Mouse (Mus musculus) kidney, postnatal 10 days (tissue): ENCODE data around the gene Psip1.
"Not testable (repeated sequence)": the region's sequence is repeated elsewhere in the genome, so short reads cannot be mapped to it uniquely, and the experiment has no call there.

Experiments
- DNase-seq: peaks from one replicate; pipeline ENCODE4 v3.0.0; 2021; ENCODE audit warnings: mixed read lengths

The Psip1 gene

DNA sequence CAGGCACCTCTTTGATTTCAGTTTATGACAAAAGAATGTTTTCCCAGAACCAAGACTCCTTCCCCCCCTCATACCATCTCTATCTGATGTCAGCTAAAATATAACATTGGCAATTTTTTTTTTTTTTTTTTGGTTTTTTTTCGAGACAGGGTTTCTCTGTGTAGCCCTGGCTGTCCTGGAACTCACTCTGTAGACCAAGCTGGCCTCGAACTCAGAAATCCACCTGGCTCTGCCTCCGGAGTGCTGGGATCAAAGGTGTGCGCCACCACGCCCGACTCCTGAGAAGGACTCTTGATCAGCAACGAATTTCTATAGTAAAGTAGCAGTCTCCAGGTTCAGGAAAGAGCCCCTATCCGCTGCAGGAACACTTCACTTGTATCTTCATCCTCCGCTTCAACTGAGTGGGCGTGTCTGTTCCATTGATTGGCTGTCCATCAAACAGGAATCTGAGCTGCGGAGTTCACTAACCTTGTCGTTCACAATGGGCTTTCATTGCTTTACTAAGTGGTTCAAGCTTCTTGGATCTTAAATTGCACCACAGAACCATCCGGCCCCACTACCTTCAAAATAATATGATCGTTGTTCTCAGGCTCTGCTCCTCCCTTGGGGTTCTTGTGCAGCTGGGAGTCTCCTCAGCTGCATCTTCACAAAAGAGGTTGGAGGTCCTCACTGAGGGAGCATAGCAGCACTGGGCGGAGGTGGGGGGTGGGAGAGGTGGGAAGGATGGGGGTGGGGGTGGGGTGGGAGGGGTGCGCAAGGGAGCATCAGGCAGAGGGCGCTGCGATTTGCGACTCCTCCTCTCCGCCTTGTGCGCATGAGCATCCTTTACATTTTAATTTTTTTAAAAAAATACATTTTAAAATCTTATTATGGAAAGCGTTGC is 14.1 kb upstream of the Psip1 start:
- DNase-seq = no peak

DNA sequence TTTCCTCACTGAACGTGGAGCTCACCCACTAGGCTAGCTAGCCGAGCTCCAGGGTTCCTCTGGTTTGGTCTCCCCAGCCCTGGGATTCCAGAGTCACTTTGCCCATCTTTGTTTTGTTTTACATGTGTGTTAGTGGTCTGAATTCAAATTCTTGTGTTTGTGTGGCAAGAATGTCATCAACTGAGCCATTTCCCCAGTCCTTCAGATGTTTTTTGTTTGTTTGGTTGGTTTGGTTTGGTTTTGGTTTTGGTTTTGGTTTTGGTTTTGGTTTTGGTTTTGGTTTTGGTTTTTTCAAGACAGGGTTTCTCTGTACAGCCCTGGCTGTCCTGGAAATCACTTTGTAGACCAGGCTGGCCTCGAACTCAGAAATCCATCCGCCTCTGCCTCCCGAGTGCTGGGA is 10.8 kb upstream of the Psip1 start:
- not testable (repeated sequence) for DNase-seq

DNA sequence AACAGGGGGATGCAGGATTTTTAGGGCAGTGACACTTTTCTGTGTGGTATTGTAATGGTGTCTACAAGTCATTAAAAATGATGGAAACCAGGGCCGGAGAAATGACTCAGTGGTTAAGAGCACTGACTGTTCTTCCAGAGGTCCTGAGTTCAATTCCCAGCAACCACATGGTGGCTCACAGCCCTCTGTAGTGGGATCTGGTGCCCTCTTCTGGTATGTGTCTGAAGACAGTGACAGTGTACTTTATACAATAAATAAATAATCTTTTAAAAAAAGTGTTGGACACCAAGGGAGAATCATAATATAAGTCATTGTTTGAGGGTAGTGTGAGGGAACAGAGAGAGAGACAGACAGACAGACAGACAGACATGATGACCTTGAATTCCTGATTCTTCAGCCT is 6.9 kb upstream of the Psip1 start:
- DNase-seq = no peak

DNA sequence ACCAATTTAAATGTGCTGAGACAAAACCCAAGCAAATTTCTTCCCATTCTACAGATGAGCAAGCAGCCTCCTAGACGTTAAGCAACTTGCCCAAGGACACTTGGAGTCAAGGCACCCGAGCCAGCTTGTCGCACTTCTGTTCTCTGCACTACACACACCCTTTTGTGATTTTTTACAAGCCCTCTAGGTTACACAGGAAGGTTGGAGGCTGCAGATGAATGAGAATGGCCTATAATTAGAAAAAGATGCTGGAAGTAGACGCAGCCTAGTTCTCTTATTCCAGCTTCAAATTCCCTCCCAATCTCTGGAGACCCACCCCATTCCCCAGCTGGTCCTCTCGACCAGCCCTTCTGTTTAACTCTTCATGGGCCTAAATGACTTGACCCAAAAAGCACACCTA is 2.9 kb upstream of the Psip1 start:
- DNase-seq = no peak

DNA sequence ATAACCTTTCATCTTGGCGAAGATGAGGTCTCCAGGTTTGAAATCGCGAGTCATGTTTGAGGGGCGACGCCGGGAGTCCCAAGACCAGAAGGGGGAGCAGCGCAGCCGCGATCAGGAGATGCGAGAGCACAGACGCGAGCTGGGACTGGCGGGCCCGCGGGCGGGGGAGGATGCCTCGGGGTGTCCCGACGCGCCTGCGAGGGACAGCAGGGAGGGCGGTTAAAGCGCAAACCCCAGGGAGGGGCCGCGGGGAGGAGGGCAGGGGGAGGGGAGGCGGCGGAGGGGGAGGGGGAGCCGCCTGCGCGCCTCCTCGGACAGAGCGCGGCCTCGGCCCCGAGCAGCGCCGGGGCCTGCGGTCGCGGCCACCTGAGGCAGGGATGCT is 533 bp downstream of the Psip1 start:
- DNase-seq = peak; percentile 91

DNA sequence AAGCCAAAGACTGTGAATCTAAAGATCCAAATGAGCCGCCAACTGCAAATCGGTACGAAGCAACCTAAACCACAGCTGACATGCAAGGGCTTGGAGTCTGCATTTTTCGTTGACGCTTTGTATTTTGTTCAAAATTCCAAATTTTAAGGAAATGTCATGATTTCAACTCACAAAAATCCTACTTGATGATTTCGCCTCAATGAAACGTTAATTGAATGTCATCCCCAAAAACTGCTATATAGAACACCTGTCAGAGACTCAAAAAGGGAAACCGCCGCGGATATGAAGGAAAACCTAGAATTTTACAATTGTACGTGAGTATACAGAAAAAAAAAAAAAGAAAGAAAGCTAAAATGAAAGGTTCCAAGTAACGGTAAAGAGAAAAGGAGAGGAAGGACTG is 1.0 kb downstream of the Psip1 start:
- DNase-seq = no peak

DNA sequence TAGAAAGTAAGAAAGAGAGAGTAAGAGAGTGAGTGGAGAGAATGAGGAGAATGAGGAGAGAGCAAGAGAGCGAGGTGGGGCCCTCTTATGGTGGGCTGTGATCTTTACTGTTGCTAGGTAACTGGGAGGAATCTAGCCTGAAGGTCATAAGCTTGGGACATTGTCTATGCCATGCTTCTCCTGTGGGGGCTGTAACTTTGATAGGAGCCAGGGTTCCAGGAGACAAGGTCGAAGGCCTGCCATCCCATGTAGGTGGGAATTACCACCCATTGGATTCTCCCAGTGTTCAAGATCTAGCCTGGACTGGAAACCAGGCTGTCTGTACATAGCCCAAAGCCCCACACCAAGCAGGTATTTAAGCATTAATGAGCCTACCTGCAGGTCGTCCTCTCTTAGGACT is 18.1 kb downstream of the Psip1 start:
- DNase-seq = no peak

DNA sequence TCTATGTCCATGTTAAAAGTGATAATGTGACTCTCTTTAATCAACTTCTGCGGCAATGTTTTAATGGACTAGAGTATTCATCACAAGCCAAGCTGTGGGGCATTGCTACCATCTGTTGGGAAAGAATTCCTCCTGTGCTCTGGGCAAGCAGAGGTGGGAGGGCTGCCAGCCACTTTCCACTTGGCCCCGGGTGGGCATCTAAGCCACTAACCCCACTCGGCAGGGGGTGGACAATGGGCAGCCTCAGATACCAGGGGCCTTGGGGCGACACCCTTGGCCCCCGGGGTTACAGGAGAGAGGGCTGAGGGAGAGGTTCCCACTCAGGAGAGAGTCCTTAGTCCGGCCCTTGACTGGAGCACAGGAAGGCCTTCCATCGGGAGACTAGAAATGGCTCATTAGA is 18.6 kb downstream of the Psip1 start:
- no peak for DNase-seq

DNA sequence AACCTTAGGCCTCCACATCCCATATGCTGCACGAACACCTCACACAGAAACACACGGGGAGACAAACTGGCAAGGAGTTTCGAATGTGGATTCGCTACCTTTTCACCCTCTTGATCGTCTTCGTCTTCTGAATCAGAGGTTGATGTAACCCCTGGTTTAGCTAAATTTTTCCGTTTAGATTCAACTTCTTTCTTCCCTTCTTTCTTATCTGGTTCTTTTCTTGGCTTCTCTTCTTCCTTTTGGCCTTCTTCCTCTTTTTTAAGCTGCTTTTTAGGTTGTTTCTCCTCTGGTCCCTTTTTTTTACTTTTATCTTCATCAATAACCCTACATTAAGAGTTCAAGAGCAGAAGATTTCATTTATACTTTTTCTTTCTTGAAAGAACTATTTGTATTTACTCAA is 21.4 kb downstream of the Psip1 start:
- DNase-seq = no peak

DNA sequence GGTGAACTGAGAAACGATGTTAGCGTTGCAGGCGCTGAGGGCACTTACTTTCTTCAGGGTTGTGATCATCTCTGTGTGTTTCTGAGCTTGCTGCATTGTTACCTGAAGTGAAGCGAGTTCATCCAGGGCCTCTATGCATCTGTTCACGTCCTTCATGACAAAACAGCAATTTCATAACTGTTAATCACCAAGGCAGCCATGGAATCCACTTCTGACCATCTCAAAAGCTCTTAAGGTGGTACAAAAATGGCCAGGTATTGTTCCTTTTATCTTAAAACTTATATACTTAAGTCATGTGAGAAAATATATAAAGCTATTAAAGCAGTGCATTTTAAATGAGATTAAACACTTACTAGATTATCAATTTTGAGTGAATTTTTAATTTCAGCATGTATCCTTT is 26.2 kb downstream of the Psip1 start:
- no peak for DNase-seq

DNA sequence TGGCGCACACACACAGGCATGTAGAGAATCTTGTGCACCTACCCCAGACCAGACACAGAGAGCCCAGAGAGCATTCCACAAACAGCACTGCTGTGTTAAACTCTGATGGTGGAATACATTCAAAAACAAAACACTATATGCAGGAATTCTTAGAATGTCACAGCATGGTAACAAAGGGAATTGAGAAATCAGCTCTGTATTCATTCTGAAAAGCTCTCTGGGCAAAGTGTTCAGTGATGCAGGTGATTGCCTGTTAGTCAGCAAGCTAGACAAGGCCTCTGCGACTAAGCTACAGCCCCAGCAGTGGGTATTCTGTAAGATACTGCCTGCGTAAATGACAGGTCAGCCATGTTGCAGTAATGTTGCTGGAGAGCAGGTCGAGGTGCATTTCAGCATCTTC is 35.5 kb downstream of the Psip1 start:
- DNase-seq = no peak

DNA sequence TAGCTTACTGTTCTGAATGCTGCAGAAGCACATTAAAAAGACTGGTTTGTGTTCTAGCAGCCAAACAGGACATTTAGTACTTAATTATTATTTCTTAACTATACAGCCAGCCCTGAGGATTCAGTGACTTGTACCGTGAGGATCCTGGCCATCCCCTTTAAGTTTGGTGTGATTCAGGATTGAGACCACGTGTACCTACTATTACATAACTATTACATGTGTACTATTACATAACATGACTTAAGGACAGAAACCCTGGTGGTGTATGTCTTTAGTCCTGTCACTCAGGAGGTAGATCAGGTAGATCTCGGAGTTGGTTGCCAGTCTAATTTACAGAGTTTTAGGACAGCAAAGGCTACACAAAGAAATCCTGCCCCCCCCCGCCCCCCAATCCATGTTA is 45.2 kb downstream of the Psip1 start:
- no peak for DNase-seq

DNA sequence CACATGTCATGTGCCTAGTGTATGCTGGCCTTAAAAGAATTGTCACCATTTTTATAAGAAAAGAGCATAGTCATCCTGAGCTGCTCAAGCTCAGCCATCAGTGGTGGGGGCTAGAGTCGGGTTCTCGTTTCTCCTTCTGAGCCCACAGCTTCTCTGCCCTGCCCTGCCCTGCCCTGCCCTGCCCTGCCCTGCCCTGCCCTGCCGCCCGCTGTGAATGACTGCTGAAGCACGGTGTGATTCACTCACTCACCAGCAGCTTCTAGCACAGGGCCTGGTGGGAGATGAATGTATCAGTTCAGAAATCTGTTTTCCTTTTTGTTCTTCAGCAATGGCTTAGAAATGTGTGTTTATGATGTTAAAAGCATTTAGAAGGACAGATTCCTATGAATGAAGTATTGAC is 47.2 kb downstream of the Psip1 start:
- DNase-seq = no peak

DNA sequence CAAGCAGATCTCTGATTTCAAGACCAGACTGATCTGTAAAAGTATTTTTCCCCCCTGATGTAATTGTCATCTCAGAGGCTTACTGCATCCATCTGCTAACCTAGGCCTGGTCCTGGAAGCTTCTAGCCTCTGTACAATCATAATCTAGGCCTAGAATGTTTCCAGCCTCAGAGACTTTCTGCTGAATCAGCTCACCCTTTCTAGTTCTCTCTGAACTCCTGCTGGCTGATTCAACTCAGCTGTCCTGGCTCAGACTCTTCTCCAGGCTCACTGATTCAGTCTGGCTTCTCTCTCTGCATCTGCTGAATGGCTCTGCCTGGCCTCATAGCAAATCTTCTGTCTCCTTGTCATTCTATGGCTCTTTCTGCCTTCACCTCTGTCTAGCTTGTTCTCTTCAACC is 48.1 kb downstream of the Psip1 start:
- peak; percentile 24 for DNase-seq

DNA sequence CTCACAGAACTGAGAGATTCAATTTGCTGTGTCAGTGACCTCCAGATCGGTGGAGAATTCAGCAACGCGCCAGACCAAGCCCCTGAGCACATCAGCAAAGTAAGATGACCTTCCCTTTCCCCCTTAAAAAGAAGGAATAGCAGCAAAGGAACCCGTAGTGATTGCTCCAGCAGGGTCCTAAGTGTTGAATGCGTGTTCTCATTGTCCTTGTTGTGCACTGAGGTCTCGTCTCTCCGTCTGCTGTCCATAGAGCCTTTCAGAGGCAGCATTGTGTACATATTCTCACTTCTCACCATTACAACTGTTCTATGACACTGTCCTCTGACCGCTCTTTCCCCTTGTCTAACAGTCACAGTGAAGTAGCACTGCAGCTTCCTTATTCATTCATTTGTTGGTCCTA is 49.9 kb downstream of the Psip1 start:
- no peak for DNase-seq

DNA sequence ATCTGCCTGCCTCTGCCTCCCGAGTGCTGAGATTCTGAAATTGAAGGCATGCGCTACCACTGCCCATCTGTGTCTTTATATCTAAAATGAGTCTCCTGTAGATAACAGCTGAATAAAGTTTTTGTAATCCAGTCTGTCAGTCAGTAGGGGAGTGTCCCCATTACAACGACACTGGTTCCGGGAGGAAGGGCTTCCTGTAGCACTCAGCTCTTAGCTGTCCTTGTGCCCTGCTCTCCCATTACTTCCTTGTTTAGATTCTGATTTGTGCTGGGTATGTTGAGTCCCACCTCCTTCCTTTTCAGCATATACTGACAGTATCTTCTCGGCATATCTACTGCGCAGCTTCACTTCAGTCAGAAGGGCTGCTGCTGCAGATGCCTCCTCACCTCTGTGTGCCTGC is 53.4 kb downstream of the Psip1 start:
- no peak for DNase-seq

DNA sequence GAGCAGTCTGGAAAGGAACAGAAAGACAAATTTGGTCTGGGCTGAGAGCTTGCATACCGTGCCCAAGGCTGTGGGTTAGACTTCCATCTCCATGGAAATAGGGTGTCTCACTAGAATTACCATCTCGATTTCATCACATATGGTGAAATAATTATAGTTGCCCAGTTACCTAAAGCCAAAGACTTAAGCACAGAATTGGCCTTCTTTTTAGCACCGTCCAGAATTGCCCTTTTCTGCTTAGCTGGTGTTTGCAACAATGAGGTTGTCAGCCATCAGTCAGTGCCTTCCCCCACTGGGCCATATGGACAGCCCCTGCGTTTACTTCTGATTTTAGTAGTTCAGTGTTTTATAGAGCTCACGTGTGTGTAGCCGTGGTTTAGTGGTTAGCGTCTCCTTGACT is 54.3 kb downstream of the Psip1 start:
- DNase-seq = no peak

DNA sequence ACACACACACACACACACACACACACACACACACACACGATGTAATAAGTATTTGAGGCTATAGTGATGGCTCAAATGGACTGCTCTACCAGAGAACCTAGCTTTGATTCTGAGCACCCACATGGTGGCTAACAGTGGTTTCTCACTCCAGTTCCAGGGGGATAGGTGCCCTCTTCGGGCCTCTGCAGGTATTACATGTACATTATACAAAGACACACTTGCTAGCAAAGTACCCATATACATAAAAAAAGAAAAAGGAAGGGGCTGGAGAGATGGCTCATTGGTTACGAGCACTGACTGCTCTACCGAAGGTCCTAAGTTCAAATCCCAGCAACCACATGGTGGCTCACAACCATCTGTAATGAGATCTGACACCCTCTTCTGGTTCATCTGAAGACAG is 57.4 kb downstream of the Psip1 start:
- DNase-seq = no peak

DNA sequence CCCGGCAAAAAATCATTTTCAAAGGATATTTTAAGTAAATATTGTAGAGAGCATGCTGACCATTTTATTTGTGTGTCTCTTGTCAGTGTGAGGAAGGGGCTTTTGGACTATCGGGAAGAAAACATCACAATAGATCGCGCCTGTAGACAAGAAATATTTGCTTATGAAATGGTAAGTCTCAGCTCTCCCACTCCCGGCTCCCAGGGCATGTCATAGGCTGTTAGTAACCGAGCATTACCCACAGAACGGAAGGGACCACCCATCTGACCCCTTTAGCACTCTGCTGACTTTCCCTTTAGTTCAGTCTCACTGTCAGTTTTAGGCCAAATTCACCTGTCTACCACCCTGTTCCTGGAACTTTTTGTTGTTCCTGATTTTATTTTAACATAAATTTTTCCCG is 58.6 kb downstream of the Psip1 start:
- DNase-seq = no peak

DNA sequence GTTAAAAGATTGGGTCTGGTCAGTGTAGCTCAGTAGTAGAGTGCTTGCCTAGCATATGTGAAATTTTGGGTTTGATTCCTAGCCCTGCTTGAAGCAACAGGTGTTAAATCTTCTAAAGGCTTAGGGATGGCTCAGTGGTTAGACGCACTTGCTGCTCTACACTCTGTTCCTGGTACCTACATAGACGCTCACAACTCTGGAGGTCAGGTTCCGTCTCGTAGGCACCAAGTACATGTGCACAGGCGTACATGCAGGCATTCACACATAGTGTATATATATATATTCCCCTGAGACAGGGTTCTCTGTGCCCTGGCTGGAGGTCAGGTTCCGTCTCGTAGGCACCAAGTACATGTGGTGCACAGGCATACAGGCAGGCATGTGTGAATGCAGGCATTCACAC is 59.1 kb downstream of the Psip1 start:
- no peak for DNase-seq

DNA sequence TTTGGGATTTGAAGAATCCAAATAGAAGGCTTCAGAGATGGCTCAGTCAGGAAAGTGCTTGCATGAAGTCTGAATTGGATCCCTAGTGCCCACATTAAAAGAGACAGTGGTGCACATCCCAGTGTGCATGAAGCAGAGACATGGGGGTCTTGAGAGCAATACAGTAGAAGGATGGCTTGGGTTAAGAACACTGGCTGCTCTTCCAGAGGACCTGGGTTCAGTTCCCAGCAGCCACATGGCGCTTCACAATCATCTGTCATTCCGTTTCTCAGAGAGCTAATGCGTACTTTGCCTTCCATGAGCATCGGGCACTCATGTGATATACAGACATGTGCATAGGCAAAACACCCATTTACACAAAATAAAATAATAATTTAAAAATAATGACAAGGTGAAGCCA is 61.1 kb downstream of the Psip1 start:
- DNase-seq = no peak

DNA sequence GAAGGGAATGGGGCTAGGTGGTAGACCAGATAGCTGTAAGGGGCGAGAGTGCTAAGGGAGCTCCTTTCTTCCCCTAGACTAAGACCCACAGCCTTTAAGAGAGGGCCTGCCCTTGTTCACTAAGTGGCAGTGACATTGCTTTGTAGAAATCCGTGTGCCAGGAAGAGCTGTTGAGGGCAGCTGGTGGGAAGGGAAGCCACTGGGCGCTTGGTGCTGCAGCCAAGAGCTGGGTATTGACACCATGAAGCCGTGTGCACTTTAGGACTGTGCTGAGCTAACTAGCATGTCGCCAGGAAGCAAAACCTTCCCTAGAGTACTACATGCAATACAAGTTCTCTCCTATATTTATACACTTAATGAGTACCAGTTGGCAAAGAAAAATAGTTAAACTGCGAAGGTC is 62.6 kb downstream of the Psip1 start:
- DNase-seq = no peak

DNA sequence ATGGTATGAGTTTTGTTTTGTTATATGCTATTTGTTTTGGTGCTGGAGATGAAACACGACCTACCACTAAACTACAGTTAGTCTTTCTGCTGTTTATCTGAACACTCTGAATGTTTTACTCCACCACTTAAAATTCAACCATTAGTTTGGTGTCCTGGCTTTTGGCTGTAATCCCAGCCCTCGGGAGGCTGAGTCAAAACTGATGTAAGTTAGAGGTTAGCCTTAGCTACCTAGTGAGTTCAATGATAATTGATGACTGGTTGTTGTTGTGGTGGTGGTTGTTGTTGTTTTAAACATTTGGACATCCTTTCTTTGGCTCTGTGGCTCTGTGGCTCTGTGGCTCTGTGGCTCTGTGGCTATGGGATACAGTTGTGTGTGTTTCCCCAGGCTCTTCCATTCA is 67.5 kb downstream of the Psip1 start:
- DNase-seq = no peak

DNA sequence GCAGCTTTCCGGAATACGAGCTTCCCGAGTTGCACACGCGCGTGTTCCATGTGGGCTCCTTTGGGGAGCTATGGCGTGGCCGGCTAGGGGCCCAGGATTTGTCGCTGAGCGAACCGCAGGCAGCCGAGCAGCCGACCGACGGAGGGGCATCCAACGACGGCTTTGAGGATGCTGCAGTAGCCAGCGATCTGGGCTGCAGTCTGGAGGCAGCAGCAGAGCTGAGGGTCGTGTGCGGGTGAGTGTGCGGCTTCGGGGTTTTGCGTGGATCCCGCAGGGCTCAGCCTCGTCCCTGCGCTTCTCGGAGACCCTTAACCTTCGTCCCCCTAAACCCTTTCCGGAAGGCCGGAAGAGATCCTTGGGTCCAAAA is 68.5 kb downstream of the Psip1 start:
- DNase-seq = no peak

DNA sequence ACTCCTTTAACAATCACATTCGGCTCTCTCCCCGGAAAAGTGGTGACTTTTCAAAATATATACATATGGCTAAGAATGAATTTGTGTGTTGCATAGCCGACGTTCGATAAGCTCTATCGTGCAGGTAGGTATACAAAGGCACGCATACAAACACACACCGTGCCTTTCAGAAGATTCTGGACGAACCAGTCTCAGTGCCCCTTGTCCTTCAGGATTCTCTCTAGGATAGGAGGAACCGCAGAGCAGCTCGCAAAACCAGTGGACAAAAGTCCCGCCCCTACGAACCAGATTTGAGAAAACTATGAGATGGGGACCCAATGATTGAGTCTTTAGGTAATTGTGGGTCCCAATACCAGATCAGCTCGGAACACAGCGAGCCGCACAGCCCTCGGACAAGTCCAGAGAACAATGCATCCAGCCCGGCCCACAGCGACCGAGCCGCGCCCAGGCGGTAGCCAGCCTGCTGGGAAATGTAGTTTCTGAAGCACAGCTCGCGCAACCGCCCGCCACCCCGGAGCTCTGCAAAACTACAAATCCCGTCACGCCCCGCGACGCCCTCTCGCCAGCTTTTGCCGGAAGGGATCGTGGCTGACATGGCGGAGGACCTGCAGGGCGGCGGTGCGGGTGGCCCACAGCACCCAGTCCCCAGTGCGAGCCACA is 69.0 kb downstream of the Psip1 start, which contains the start of gene Snapc3:
Gene Snapc3, plus strand, starts transcription at position 565 of the 660 bp plus-strand sequence.
- DNase-seq = peak; percentile 98
